ENCODE assay signal across 14 mouse cellular contexts in genomic region chr9:34912273-34912972, GRCm38 (mm10).
DNase-seq lines count a peak whose midpoint lies in the region; ATAC-seq and TF ChIP-seq lines count a peak whose summit lies in the region.
"Had no signal": no experiment of that assay in that cellular context is flagged by ENCODE, and none has a peak within 500 bp of the region (broad histone marks: within the 10 kb centered on the region; RNA-seq: fewer than 3 reads in every experiment).

No protein-coding gene starts in this region.

- H3K27ac ChIP-seq in forebrain, embryonic 13.5 days, result no peak overlapping the region
- H3K27ac ChIP-seq in forebrain, embryonic 10.5 days, result no peak overlapping the region
- H3K27ac ChIP-seq in left cerebral cortex, adult 2 months, result peak overlapping the region; percentile 42
- H3K27ac ChIP-seq in hindbrain, embryonic 15.5 days (replicated peaks), result peak overlapping the region; percentile 37; the same call in 1 of the 2 replicates
- H3K27ac ChIP-seq: heart, embryonic 13.5 days had no signal

- no peak overlapping the region for H3K4me2 ChIP-seq in forebrain, embryonic 13.5 days
- no peak overlapping the region for H3K4me2 ChIP-seq in hindbrain, embryonic 15.5 days
- H3K4me2 ChIP-seq: heart, embryonic 13.5 days had no signal

- TF ChIP-seq CTCF in left cerebral cortex, adult 2 months (IDR thresholded peaks at IDR 0.05), result no peak

- 74% methylated on average over 2 of the region's 2 CpGs for WGBS in forebrain, embryonic 13.5 days
- 82% methylated on average over 2 of the region's 2 CpGs for WGBS in forebrain, embryonic 10.5 days
- WGBS in hindbrain, embryonic 15.5 days, result 61% methylated on average over 2 of the region's 2 CpGs

- no peaks in the 10 kb centered on the region for H3K36me3 ChIP-seq in forebrain, embryonic 13.5 days (ENCODE audit: poor library complexity, severe bottlenecking)
- H3K36me3 ChIP-seq in forebrain, embryonic 10.5 days (replicated peaks), result no peaks in the 10 kb centered on the region
- no peaks in the 10 kb centered on the region for H3K36me3 ChIP-seq in hindbrain, embryonic 15.5 days
- H3K36me3 ChIP-seq: heart, embryonic 13.5 days had no signal

- no peaks in the 10 kb centered on the region for H3K9me3 ChIP-seq in forebrain, embryonic 13.5 days (replicated peaks)
- H3K9me3 ChIP-seq in forebrain, embryonic 10.5 days, result no peaks in the 10 kb centered on the region
- H3K9me3 ChIP-seq in hindbrain, embryonic 15.5 days, result no peaks in the 10 kb centered on the region
- H3K9me3 ChIP-seq: heart, embryonic 13.5 days had no signal

- intact Hi-C loops in left cerebral cortex, adult 2 months (cut with DNase I), result loop anchor here (1.0 to 5.0 kb wide), 3 partner anchors 8 to 374 kb away; no protein-coding TSS in a partner anchor
- intact Hi-C loops in left cerebral cortex, postnatal 36 days (cut with DNase I), result loop anchor here (5.0 kb wide), 1 partner anchor 70 kb away; no protein-coding TSS in a partner anchor

- H3K9ac ChIP-seq in forebrain, embryonic 13.5 days, result no peak overlapping the region
- no peak overlapping the region for H3K9ac ChIP-seq in hindbrain, embryonic 15.5 days
- H3K9ac ChIP-seq: heart, embryonic 13.5 days had no signal

- H3K4me1 ChIP-seq in forebrain, embryonic 13.5 days, result peaks cover 4% of the 10 kb centered on the region; the same call in 1 of the 2 replicates
- 0 out of 2 replicates have a peak, but pooled peaks cover 3% of the 10 kb centered on the region for H3K4me1 ChIP-seq in forebrain, embryonic 10.5 days
- peaks cover 29% of the 10 kb centered on the region for H3K4me1 ChIP-seq in hindbrain, embryonic 15.5 days (replicated peaks)
- H3K4me1 ChIP-seq: heart, embryonic 13.5 days had no signal

- peak; percentile 55; the same call in 1 of the 2 replicates for ATAC-seq in forebrain, embryonic 13.5 days
- peak; percentile 49; the same call in 1 of the 2 replicates for ATAC-seq in hindbrain, embryonic 15.5 days (ENCODE audit: low FRiP score, low read depth)
- no peak for ATAC-seq in frontal cortex, adult (ENCODE audit: low TSS enrichment)
- ATAC-seq: intestine, embryonic 16.5 days; lung, postnatal 0 days had no signal

- H3K27me3 ChIP-seq in forebrain, embryonic 13.5 days, result no peaks in the 10 kb centered on the region
- H3K27me3 ChIP-seq in forebrain, embryonic 10.5 days (ENCODE audit: poor library complexity, severe bottlenecking), result no peaks in the 10 kb centered on the region
- H3K27me3 ChIP-seq in hindbrain, embryonic 15.5 days, result no peaks in the 10 kb centered on the region
- H3K27me3 ChIP-seq: heart, embryonic 13.5 days had no signal

- DNase-seq in forebrain, embryonic 10.5 days (ENCODE audit: extremely low spot score, low spot score), result no peak
- DNase-seq in left cerebral cortex, adult 2 months (ENCODE audit: extremely low spot score in 1 of 2, low spot score in 2 of 2), result no peak
- no peak for DNase-seq in left cerebral cortex, postnatal 36 days (ENCODE audit: low spot score in 2 of 2)
- DNase-seq in 416B (ENCODE audit: low read depth), result peak; percentile 3
- no peak for DNase-seq in heart, postnatal 4 days
- DNase-seq: cerebellum, adult 11 months; cerebellum, postnatal 25 days; heart, adult 11 months had no signal

- no peak overlapping the region for H3K4me3 ChIP-seq in forebrain, embryonic 13.5 days
- H3K4me3 ChIP-seq in forebrain, embryonic 10.5 days, result no peak overlapping the region
- no peak overlapping the region for H3K4me3 ChIP-seq in left cerebral cortex, adult 2 months
- H3K4me3 ChIP-seq in hindbrain, embryonic 15.5 days, result no peak overlapping the region
- H3K4me3 ChIP-seq: heart, embryonic 13.5 days had no signal

Comparison
In these comparisons a context has a peak if more than half of its experiments do, and no peak if none do; other contexts are left out.
1. H3K27ac ChIP-seq: peak in left cerebral cortex, adult 2 months (single experiment) and hindbrain, embryonic 15.5 days (single experiment); none in forebrain, embryonic 13.5 days (single experiment) and forebrain, embryonic 10.5 days (single experiment).